29 mouse cellular contexts compared by ENCODE assay signal in genomic region chr7:111606091-111606490, GRCm38 (mm10).
"Had no signal": no experiment of that assay in that cellular context is flagged by ENCODE, and none has a peak within 500 bp of the region (broad histone marks: within the 10 kb centered on the region; RNA-seq: fewer than 3 reads in every experiment).

No protein-coding gene starts in this region.

- H3K9me3 ChIP-seq: embryonic facial prominence, embryonic 10.5 days; embryonic facial prominence, embryonic 12.5 days; embryonic facial prominence, embryonic 13.5 days; embryonic facial prominence, embryonic 15.5 days; forebrain, embryonic 10.5 days; forebrain, embryonic 12.5 days; forebrain, embryonic 13.5 days; forebrain, embryonic 15.5 days had no signal

- H3K4me2 ChIP-seq: embryonic facial prominence, embryonic 12.5 days; embryonic facial prominence, embryonic 13.5 days; embryonic facial prominence, embryonic 15.5 days; forebrain, embryonic 12.5 days; forebrain, embryonic 13.5 days; forebrain, embryonic 15.5 days had no signal

- H3K9ac ChIP-seq: embryonic facial prominence, embryonic 12.5 days; embryonic facial prominence, embryonic 13.5 days; embryonic facial prominence, embryonic 15.5 days; forebrain, embryonic 12.5 days; forebrain, embryonic 13.5 days; forebrain, embryonic 15.5 days; forebrain, postnatal 0 days had no signal

- H3K36me3 ChIP-seq: embryonic facial prominence, embryonic 10.5 days; embryonic facial prominence, embryonic 12.5 days; embryonic facial prominence, embryonic 13.5 days; embryonic facial prominence, embryonic 15.5 days; forebrain, embryonic 10.5 days; forebrain, embryonic 12.5 days; forebrain, embryonic 15.5 days had no signal

- DNase-seq: cerebellum, adult 2 months; cerebellum, adult 8-10 months; cerebellum, adult 9-10 months; cerebellum, adult 9-11 months; cerebellum, postnatal 10 days; cerebellum, postnatal 14 days; cerebellum, postnatal 25 days; cerebellum, postnatal 36 days; embryo, embryonic 11 days; forebrain, postnatal 0 days; gastrocnemius, adult 2 months; gastrocnemius, postnatal 10 days; gastrocnemius, postnatal 14 days; gastrocnemius, postnatal 25 days; gastrocnemius, postnatal 36 days; heart, adult 11 months; heart, adult 18-20 months; heart, adult 2 months had no signal

- H3K27me3 ChIP-seq: embryonic facial prominence, embryonic 12.5 days; embryonic facial prominence, embryonic 13.5 days; embryonic facial prominence, embryonic 15.5 days; forebrain, embryonic 12.5 days; forebrain, embryonic 13.5 days; forebrain, embryonic 15.5 days had no signal

- H3K4me3 ChIP-seq: embryonic facial prominence, embryonic 10.5 days; embryonic facial prominence, embryonic 12.5 days; embryonic facial prominence, embryonic 13.5 days; embryonic facial prominence, embryonic 15.5 days; erythroblast, embryonic 14.5 days; forebrain, embryonic 10.5 days; forebrain, embryonic 12.5 days; forebrain, embryonic 13.5 days; forebrain, embryonic 15.5 days; gastrocnemius, adult 2 months; heart, adult 2 months had no signal

- H3K4me1 ChIP-seq: embryonic facial prominence, embryonic 12.5 days; embryonic facial prominence, embryonic 15.5 days had no signal

- ATAC-seq: forebrain, embryonic 13.5 days; forebrain, embryonic 14.5 days; forebrain, embryonic 15.5 days; forebrain, embryonic 16.5 days; forebrain, postnatal 0 days had no signal

- H3K27ac ChIP-seq: embryonic facial prominence, embryonic 10.5 days; embryonic facial prominence, embryonic 12.5 days; embryonic facial prominence, embryonic 13.5 days; embryonic facial prominence, embryonic 15.5 days; forebrain, embryonic 10.5 days; forebrain, embryonic 12.5 days; forebrain, embryonic 13.5 days; forebrain, embryonic 15.5 days; gastrocnemius, adult 2 months; heart, adult 2 months had no signal
